Mouse (Mus musculus) intestine, postnatal 0 days (tissue): ENCODE data around the gene Atg101. TPM values are rescaled to one million over a fixed set of nuclear protein-coding genes. Genes with fewer than 3 reads are reported as not detected.
A peak's percentile ranks its signal among the peaks of the same experiment; 100 is the strongest.

Source experiments
- ATAC-seq: fragments of 200-750 bp; cut with Nextera tagmentation; 2 replicates; pipeline ENCODE4 v1.8.0; 2017; ENCODE audit warnings: mild to moderate bottlenecking, moderate TSS enrichment, moderate library complexity
- H3K27ac ChIP-seq: fragments of 300-500 bp; sonication (generic); 2 replicates; pipeline ENCODE4 v1.5.1; 2014; ENCODE audit warnings: mild to moderate bottlenecking, low read depth, low read length, moderate library complexity
- H3K27me3 ChIP-seq: fragments of 300-500 bp; sonication (generic); replicated peaks from 2 replicates; pipeline ENCODE4 v1.6.1; 2014; ENCODE audit warnings: low read length, mixed read lengths; ENCODE audit not compliant: control insufficient read depth, insufficient read depth
- H3K36me3 ChIP-seq: fragments of 300-500 bp; sonication (generic); 2 replicates; pipeline ENCODE4 v1.6.1; 2014; ENCODE audit warnings: mild to moderate bottlenecking, moderate library complexity; ENCODE audit not compliant: control insufficient read depth, insufficient read depth
- H3K4me1 ChIP-seq: fragments of 300-500 bp; sonication (generic); replicated peaks from 2 replicates; pipeline ENCODE4 v1.6.1; 2014; ENCODE audit warnings: antibody characterized with exemption, low read length, mixed read lengths; ENCODE audit not compliant: control insufficient read depth, insufficient read depth
- H3K4me2 ChIP-seq: fragments of 300-500 bp; sonication (generic); replicated peaks from 2 replicates; pipeline ENCODE4 v1.6.1; 2014; ENCODE audit warnings: low read depth, mild to moderate bottlenecking, moderate library complexity
- H3K4me3 ChIP-seq: fragments of 300-500 bp; sonication (generic); 2 replicates; pipeline ENCODE4 v1.5.1; 2014; ENCODE audit warnings: low read depth, low read length
- H3K9ac ChIP-seq: fragments of 300-500 bp; sonication (generic); 2 replicates; pipeline ENCODE4 v1.6.1; 2014; ENCODE audit warnings: mild to moderate bottlenecking, low read depth, low read length
- H3K9me3 ChIP-seq: fragments of 300-500 bp; sonication (generic); 2 replicates; pipeline ENCODE4 v1.6.1; 2016; ENCODE audit warnings: mixed run types; ENCODE audit not compliant: control insufficient read depth
- CTCF ChIP-seq: sonication (generic); IDR thresholded peaks from 2 replicates; pipeline ENCODE4 v1.5.1; 2016; ENCODE audit warnings: low read depth, mild to moderate bottlenecking, control low read depth, antibody characterized with exemption, moderate library complexity
- WGBS: fragments of 180-500 bp; shearing (Covaris S2); extraction: QIAGEN DNeasy Blood & Tissue Kit; methylation state at CpG from one replicate; pipeline ENCODE4 v1.1.7; 2014; 5-methylcytosine and 5-hydroxymethylcytosine counted together
- polyA plus RNA-seq: library from polyadenylated mRNA; unstranded; fragments of >200 nt; fragmentation: Nextera tagmentation; extraction: Ambion mirVana; gene quantifications from 2 replicates; pipeline ENCODE4 v1.2.1, GENCODE M21; 2015

Gene Atg101
- polyA plus RNA-seq, 1 experiment from 2014 or later = 50.9 TPM

GRCm38 (mm10) chr15:101267053-101268032 is 16.7 kb upstream of the Atg101 start:
- no peak for TF ChIP-seq CTCF
- WGBS = 3% methylated on average over 25 of the region's 25 CpGs
- ATAC-seq = no peak

GRCm38 (mm10) chr15:101270101-101270820 is 13.8 kb upstream of the Atg101 start:
- no peak overlapping the region for H3K4me3 ChIP-seq
- H3K9ac ChIP-seq = no peak overlapping the region
- ATAC-seq = no peak
- WGBS = 91% methylated on average over 29 of the region's 29 CpGs
- H3K4me1 ChIP-seq = no peaks in the 10 kb centered on the region
- H3K36me3 ChIP-seq = peaks cover 10% of the 10 kb centered on the region; the same call in 1 of the 2 replicates
- no peak overlapping the region for H3K27ac ChIP-seq
- no peak overlapping the region for H3K4me2 ChIP-seq
- H3K27me3 ChIP-seq = 0 out of 2 replicates have a peak, but pooled peaks cover 9% of the 10 kb centered on the region
- no peak for TF ChIP-seq CTCF
- H3K9me3 ChIP-seq = no peaks in the 10 kb centered on the region

More at GRCm38 (mm10) chr15:101267053-101268032, 16.7 kb upstream of the Atg101 start:
- peak overlapping the region; percentile 35 for H3K9ac ChIP-seq
- H3K36me3 ChIP-seq = peaks cover 4% of the 10 kb centered on the region; the same call in 1 of the 2 replicates
- no peaks in the 10 kb centered on the region for H3K4me1 ChIP-seq
- peak overlapping the region; percentile 89 for H3K4me2 ChIP-seq
- 0 out of 2 replicates have a peak, but pooled peaks cover 9% of the 10 kb centered on the region for H3K27me3 ChIP-seq
- H3K4me3 ChIP-seq = peak overlapping the region; percentile 57
- no peak overlapping the region for H3K27ac ChIP-seq
- no peaks in the 10 kb centered on the region for H3K9me3 ChIP-seq

GRCm38 (mm10) chr15:101271107-101271506 is 13.0 kb upstream of the Atg101 start:
- H3K9ac ChIP-seq = no peak overlapping the region
- H3K9me3 ChIP-seq = no peaks in the 10 kb centered on the region
- no peak overlapping the region for H3K4me3 ChIP-seq
- H3K36me3 ChIP-seq = peaks cover 10% of the 10 kb centered on the region; the same call in 1 of the 2 replicates
- no peak for TF ChIP-seq CTCF
- ATAC-seq = no peak
- no peak overlapping the region for H3K27ac ChIP-seq
- WGBS = 77% methylated on average over 3 of the region's 3 CpGs
- H3K4me1 ChIP-seq = no peaks in the 10 kb centered on the region
- no peak overlapping the region for H3K4me2 ChIP-seq
- H3K27me3 ChIP-seq = 0 out of 2 replicates have a peak, but pooled peaks cover 9% of the 10 kb centered on the region

- no peak for TF ChIP-seq CTCF
- no peak overlapping the region for H3K4me3 ChIP-seq
- H3K36me3 ChIP-seq = peaks cover 10% of the 10 kb centered on the region; the same call in 1 of the 2 replicates
- ATAC-seq = no peak
- no peaks in the 10 kb centered on the region for H3K4me1 ChIP-seq
- 0 out of 2 replicates have a peak, but pooled peaks cover 8% of the 10 kb centered on the region for H3K27me3 ChIP-seq
- no peak overlapping the region for H3K27ac ChIP-seq
- H3K4me2 ChIP-seq = no peak overlapping the region
- WGBS = 90% methylated on average over 15 of the region's 15 CpGs
- H3K9ac ChIP-seq = no peak overlapping the region
- H3K9me3 ChIP-seq = no peaks in the 10 kb centered on the region
Observed at GRCm38 (mm10) chr15:101271513-101271912, 12.6 kb upstream of the Atg101 start.

GRCm38 (mm10) chr15:101274380-101274779 is 9.7 kb upstream of the Atg101 start:
- H3K4me2 ChIP-seq = no peak overlapping the region
- no peak overlapping the region for H3K4me3 ChIP-seq
- no peak overlapping the region for H3K9ac ChIP-seq
- 42% methylated on average over 6 of the region's 6 CpGs for WGBS
- TF ChIP-seq CTCF = no peak
- no peaks in the 10 kb centered on the region for H3K4me1 ChIP-seq
- H3K9me3 ChIP-seq = no peaks in the 10 kb centered on the region
- no peak overlapping the region for H3K27ac ChIP-seq
- H3K36me3 ChIP-seq = peaks cover 10% of the 10 kb centered on the region; the same call in 1 of the 2 replicates
- no peak for ATAC-seq
- H3K27me3 ChIP-seq = no peaks in the 10 kb centered on the region
